Mouse (Mus musculus): Measurements from ENCODE around the gene Ttc16.

- TF ChIP-seq CTCF (IDR thresholded peaks at IDR 0.05; ENCODE audit: extremely low read depth, insufficient read length, insufficient replicate concordance, low read depth, low read length), result peak; percentile 60; the same call in 1 of the 2 replicates
- no peak for TF ChIP-seq POLR2A (IDR thresholded peaks at IDR 0.05; ENCODE audit: low read depth, low read length)
These were observed 3.5 kb downstream of the Ttc16 start for GRCm38 (mm10) chr2:32771886-32772285.
